Mouse (Mus musculus) frontal cortex, postnatal 25 days (tissue): ENCODE results near the gene Pkn1.

Experiments
- DNase-seq, 2 experiments: peaks; one replicate each; pipeline ENCODE4 v3.0.0; 2022; ENCODE audit warnings: low spot score in 2 of 2

Gene Pkn1

GRCm38 (mm10) chr8:83698661-83699453, at the start of gene Pkn1:
Pkn1 (minus strand) TSS chr8:83699179.
- DNase-seq: no peak

- no peak for DNase-seq
These were observed 49.7 kb upstream of the Pkn1 start for GRCm38 (mm10) chr8:83748708-83749107.

DNA sequence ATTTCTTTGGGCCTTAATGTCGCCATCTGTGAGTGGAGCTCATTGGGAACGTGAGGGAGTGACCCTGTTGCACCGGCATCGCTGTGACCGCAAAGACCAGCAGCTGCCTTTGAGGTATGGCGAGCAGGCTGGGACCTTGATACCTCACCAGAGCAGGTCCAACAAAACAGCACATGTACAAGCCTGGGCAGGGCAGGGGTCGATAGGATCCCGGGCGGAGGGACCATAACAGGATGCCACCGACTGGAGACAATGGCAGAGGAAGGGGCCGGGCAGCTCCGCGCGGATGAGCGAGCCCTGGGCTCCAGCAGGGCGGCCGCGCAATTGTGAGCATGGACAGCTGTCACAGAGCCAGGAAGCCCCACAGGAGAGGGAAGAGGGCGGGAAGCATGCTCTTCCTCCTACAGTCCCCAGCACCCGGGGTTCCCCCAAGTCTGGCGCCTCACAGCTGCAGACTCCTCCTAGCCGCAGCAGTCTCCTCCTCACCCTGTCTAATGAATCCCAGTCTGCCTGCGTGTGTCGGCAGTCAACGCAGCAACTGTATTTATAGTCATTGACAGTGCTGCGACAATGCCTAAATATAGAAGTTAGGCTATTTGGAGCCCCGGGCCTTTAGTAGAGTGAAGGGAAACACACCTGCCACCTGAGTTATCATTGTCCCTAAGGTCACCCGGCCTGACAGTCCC, 48.8 kb upstream of the Pkn1 start:
- peak; percentile 11 to 20 for DNase-seq

DNA sequence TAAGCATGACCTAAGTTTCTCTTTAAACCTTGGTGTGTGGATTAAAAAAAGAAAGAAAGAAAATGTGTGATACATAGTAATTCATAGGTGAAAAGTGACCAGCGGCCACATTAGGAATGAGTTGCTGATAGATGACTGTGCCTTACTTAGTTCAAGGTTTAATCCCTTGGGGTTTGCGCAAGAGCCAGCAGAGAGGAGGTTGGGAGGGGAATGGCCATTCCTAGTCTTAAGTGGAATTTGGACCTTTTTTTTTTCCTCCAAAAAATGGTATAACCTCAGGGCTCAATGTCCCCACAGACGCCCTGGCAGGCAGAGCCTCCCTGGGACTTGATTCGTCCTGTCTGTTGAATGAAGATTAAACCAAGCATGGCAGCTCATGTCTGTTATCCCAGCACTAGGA, 45.1 kb upstream of the Pkn1 start:
- DNase-seq: no peak

- no peak for DNase-seq
These were observed 44.0 kb upstream of the Pkn1 start for GRCm38 (mm10) chr8:83742968-83743367.

DNA sequence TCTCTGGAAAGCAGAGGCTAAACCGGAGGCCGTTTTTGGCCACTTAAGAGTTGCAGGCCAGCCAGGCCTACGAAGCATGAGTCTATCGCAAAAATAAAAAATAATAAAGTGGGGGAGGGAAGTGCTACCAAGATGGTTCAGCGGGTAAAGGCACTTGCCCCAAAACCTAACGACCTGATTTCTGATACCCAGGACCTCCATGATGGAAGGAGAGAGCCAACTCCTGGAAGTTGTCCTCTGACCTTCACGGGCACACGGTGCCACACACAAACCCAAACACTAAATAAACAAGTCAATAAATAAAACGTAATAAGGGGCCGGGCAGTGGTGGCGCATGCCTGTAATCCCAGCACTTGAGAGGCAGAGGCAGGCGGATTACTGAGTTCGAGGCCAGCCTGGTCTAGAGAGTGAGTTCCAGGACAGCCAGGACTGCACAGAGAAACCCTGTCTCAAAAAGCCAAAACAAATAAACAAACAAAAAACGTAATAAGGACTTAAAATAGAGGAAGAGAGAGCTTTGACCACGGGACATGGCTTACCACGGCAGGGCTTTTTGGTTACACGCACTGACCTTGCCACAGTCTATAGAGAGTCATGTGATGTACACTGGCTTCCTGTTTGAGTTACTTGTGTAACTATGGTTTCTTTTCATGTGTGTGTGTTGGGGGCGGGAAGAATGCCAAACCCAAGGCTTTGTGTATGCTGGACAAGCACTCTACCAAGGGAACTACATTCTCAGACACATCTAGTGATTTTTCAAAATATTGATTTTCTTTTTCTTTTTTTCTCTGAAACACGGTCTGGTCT, 43.1 kb upstream of the Pkn1 start:
- no peak for DNase-seq

- no peak for DNase-seq
These were observed 42.2 kb upstream of the Pkn1 start, which contains the start of gene Adgre5 for GRCm38 (mm10) chr8:83740976-83741741. Adgre5 (minus strand) TSS chr8:83741326.

- DNase-seq: no peak
These were observed 41.6 kb upstream of the Pkn1 start for GRCm38 (mm10) chr8:83740586-83740975.

DNA sequence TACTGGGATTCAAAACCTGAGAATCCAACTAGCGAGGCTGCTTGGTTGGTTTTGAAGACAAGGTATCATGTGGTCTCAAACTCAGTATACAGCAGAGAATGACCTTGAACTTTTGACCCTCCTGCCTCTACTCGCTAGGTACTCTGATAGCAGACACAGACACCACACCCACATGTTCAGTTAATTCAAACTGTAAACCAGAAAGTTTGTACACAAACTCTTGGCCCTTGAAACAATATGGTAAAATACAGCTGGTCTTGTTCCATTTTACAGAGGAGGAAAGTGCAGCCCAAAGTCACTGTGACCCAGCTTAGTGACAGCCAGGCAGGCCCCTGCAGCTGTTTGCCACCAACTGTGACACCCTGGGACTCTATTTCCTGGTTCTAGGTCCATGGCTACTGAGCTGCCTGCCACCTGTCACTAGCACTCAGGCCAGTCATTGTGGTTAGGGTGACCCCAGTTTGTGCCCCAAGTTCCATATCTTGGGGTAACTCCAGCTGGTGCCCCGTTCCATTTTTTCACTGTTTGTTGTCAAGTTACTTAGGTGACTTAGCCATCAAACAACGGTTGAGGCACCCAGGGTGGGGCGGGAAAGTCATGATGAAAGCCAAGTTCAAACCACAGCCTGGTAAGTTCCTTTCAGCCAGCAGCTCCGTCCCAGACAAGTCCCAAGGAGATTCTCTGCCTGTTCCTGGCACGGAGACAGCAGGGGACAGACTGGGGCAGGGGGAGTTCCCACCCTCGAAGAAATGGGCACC, 40.9 kb upstream of the Pkn1 start:
- no peak for DNase-seq

- no peak for DNase-seq
These were observed 40.2 kb upstream of the Pkn1 start for GRCm38 (mm10) chr8:83738949-83739710.

GRCm38 (mm10) chr8:83737852-83738562, 39.0 kb upstream of the Pkn1 start:
- peak in 1 of 2 experiments; percentile 23 for DNase-seq

GRCm38 (mm10) chr8:83737346-83737745, 38.4 kb upstream of the Pkn1 start:
- no peak for DNase-seq

DNA sequence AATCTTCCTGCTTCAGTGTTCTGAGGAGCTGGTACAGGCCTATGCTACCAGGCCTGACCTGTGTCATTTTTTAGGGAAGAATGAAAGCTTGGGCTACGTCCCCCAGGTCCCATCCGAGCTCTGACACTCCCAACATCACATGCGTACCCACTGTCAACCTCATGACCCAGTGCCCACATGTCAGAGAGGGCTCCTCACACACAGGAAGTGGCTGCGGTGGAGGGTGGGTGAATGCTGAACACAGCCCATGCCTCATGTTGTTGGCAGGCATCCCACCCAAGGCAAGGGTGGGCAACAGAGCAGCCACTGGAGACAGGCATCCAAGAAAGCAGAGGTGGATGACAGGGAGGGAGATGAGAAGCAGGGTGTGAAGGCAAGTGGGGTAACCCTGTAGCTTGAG, 37.7 kb upstream of the Pkn1 start:
- no peak for DNase-seq

GRCm38 (mm10) chr8:83732919-83733318, 33.9 kb upstream of the Pkn1 start:
- DNase-seq: no peak

- DNase-seq: no peak
These were observed 32.9 kb upstream of the Pkn1 start for GRCm38 (mm10) chr8:83731906-83732305.

- no peak for DNase-seq
These were observed 30.2 kb upstream of the Pkn1 start for GRCm38 (mm10) chr8:83729009-83729807.

DNA sequence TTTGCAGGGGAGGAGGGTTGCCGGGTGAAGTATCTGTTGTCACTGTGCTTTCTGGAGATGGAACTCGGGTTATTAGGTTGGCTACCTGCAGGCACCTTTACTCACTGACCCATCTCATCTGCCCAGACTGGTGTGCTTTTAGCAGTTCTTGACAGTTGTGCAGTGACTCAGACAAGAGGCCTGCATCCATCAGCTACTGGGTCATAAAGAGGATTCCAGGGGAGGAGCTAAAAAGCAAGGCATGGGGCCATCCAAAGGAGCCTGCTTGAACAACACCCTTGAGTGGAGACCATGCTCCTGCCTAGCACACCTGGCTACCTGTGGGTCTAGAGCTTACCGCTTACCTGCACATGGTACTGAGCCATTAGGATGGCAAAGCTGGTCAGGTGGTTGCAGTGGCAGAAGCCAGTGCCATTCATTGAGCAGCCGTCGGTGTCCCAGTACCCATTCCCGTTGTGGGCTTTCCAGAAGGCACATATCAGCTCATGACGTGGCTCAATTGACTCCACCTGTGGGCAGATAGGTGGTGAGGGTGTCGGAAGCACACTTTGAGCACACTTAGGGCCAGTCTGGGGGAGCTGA, 26.6 kb upstream of the Pkn1 start:
- no peak for DNase-seq
